Mouse (Mus musculus) limb, embryonic 13.5 days (tissue): ENCODE measurements around the gene Aire. TPM values are rescaled to one million over a fixed set of nuclear protein-coding genes. Genes with fewer than 3 reads are reported as not detected.
"Not testable (repeated sequence)": the region's sequence is repeated elsewhere in the genome, so short reads cannot be mapped to it uniquely, and the experiment has no call there.

Source experiments
- ATAC-seq: fragments of 200-750 bp; cut with Nextera tagmentation; 2 replicates; pipeline ENCODE4 v1.8.0; 2017; ENCODE audit warnings: low read depth, moderate number of reproducible peaks, moderate TSS enrichment; ENCODE audit not compliant: low FRiP score
- H3K27ac ChIP-seq: fragments of 300-500 bp; sonication (generic); 2 replicates; pipeline ENCODE4 v1.5.1; 2015; ENCODE audit warnings: inconsistent platforms, mild to moderate bottlenecking, moderate library complexity
- H3K27me3 ChIP-seq: fragments of 300-500 bp; sonication (generic); 2 replicates; pipeline ENCODE4 v1.6.1; 2015; ENCODE audit warnings: mild to moderate bottlenecking, inconsistent platforms
- H3K36me3 ChIP-seq: fragments of 300-500 bp; sonication (generic); 2 replicates; pipeline ENCODE4 v1.6.1; 2015; ENCODE audit warnings: inconsistent platforms, mild to moderate bottlenecking, moderate library complexity
- H3K4me1 ChIP-seq: fragments of 300-500 bp; sonication (generic); 2 replicates; pipeline ENCODE4 v1.6.1; 2015; ENCODE audit warnings: inconsistent platforms
- H3K4me2 ChIP-seq: fragments of 300-500 bp; sonication (generic); replicated peaks from 2 replicates; pipeline ENCODE4 v1.6.1; 2015; ENCODE audit warnings: inconsistent platforms, mild to moderate bottlenecking, moderate library complexity
- H3K4me3 ChIP-seq: fragments of 300-500 bp; sonication (generic); 2 replicates; pipeline ENCODE4 v1.5.1; 2015; ENCODE audit warnings: moderate library complexity, mild to moderate bottlenecking, inconsistent platforms
- H3K9ac ChIP-seq: fragments of 300-500 bp; sonication (generic); 2 replicates; pipeline ENCODE4 v1.6.1; 2015; ENCODE audit warnings: mild to moderate bottlenecking, inconsistent platforms
- H3K9me3 ChIP-seq: fragments of 300-500 bp; sonication (generic); 2 replicates; pipeline ENCODE4 v1.6.1; 2016; ENCODE audit warnings: inconsistent platforms
- WGBS: fragments of 180-500 bp; shearing (Covaris S2); methylation state at CpG from one replicate; pipeline ENCODE4 v1.1.7; 2015; 5-methylcytosine and 5-hydroxymethylcytosine counted together
- polyA plus RNA-seq: library from polyadenylated mRNA; unstranded; fragments of >200 nt; fragmentation: Nextera tagmentation; extraction: Ambion mirVana; gene quantifications from 2 replicates; pipeline ENCODE4 v1.2.1, GENCODE M21; 2015

The Aire gene
- polyA plus RNA-seq, 1 experiment from 2014 or later, result 0.99 TPM

DNA sequence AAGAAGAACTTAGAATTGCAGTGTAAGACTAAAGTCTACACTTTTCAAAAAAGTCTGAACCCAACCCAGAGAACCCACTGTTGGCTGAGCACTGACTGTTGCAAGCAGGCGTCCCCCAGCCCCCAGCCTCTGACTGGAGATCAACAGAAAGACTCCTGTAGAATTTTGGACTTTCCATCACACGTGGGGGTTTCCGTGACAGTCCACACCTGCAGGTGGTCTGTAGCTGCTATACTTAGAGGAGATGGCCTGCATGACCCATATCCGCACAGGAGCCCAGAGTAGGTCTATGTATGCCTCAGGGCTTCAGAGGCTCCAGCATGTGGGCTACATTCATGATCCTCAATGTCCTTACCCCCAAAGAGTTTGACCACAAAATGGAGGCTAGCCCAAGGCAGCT lies 3.0 kb upstream of the Aire start:
- 80% methylated on average over 4 of the region's 4 CpGs for WGBS
- Histone ChIP-seq H3K4me1 (peaks cover 16% of the 10 kb centered on the region), H3K27me3 (peaks cover 11% of the 10 kb centered on the region; the same call in 1 of the 2 replicates), H3K9ac (no peak overlapping the region), H3K4me3 (no peak overlapping the region), H3K9me3 (no peaks in the 10 kb centered on the region), H3K4me2 (no peak overlapping the region), H3K36me3 (no peaks in the 10 kb centered on the region), H3K27ac (no peak overlapping the region)
- ATAC-seq, result no peak

DNA sequence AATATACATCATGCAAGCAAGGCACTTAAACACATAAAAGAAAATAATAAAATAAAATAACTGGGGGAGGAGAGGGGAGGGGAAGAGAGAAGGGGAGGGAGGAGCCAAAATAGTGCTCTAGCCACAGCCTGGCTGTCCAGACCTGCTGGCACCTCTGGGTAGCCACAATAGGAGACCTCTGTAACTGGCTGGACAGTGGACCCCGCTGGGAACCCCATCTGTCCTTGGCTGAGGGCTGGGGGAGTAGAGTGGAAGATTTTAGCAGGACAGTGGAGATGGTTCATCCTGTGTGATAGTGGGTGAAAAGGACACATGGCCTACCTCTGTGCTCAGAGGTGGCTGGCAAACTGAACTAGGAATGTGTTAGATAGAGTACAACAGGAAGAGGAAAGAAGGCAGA lies 1.1 kb upstream of the Aire start:
- peaks cover 11% of the 10 kb centered on the region; the same call in 1 of the 2 replicates for H3K27me3 ChIP-seq
- H3K36me3 ChIP-seq, result no peaks in the 10 kb centered on the region
- no peaks in the 10 kb centered on the region for H3K9me3 ChIP-seq
- no peak for ATAC-seq
- no peak overlapping the region for H3K4me2 ChIP-seq
- H3K4me1 ChIP-seq, result peaks cover 16% of the 10 kb centered on the region
- H3K4me3 ChIP-seq, result no peak overlapping the region
- no peak overlapping the region for H3K9ac ChIP-seq
- H3K27ac ChIP-seq, result no peak overlapping the region
- WGBS, result 68% methylated on average over 1 of the region's 1 CpGs

DNA sequence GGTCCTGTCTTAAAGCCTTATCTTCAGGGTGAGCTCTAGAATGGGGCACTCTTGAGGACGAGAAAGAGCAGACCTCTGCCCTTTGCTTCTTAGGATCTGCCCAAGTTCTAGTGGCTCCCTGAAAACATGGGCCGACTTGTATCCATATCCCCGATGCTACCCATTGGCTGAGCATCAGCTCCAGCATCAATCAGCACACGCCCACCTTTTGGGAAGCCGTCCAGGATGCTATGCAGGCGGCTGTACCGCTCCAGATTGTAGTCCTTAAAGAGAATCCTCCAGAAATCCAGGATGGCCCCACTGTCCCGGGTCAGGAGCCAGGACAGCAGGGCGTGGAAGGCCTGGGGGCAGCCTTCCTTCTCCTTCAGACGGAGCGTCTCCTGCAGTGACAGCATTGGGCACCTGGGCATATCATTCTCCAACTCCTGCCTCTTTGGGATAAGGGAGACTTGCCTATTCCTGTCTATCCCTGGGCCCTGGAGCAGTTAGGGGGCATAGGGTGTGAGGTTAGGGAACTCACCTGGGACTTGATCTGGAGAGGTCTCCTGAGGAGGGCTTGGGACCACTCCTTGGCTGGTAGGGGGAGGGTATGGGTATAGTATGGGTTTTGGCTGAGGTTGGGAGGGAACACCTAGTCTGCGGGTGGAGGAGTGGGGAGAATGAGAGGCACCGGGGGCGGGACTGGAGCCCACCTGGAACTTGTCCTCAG lies 559 bp downstream of the Aire start:
- ATAC-seq, result no peak
- H3K36me3 ChIP-seq, result no peaks in the 10 kb centered on the region
- no peaks in the 10 kb centered on the region for H3K9me3 ChIP-seq
- peak overlapping the region; percentile 57 for H3K4me2 ChIP-seq
- WGBS, result 51% methylated on average over 14 of the region's 14 CpGs
- H3K4me1 ChIP-seq, result peaks cover 16% of the 10 kb centered on the region
- H3K27ac ChIP-seq, result no peak overlapping the region
- H3K9ac ChIP-seq, result no peak overlapping the region
- H3K4me3 ChIP-seq, result peak overlapping the region; percentile 24
- H3K27me3 ChIP-seq, result peaks cover 11% of the 10 kb centered on the region; the same call in 1 of the 2 replicates

DNA sequence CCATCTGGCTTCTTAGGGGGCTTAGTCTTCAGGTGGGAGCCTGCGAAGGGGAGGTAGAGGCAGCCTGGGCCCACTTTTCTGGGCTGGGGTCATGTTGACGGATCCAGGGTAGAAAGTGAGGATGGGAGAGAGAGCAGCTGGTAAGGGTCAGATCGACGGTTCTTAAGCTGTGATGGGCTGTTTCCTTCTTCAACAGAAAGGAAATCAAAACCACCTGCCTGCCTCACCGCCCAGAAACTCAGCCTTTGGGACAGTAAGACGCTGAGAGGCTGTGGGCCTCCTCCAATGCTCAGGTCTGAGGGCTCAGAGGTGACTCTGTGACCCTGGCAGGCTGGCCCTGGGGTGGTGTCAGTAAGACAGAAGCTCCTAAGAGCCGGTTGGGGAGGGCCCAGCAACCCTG lies 1.3 kb downstream of the Aire start:
- no peak overlapping the region for H3K4me3 ChIP-seq
- no peak for ATAC-seq
- H3K27me3 ChIP-seq, result peaks cover 11% of the 10 kb centered on the region; the same call in 1 of the 2 replicates
- H3K9me3 ChIP-seq, result no peaks in the 10 kb centered on the region
- peaks cover 16% of the 10 kb centered on the region for H3K4me1 ChIP-seq
- H3K4me2 ChIP-seq, result no peak overlapping the region
- no peak overlapping the region for H3K9ac ChIP-seq
- no peaks in the 10 kb centered on the region for H3K36me3 ChIP-seq
- no peak overlapping the region for H3K27ac ChIP-seq
- 40% methylated on average over 7 of the region's 7 CpGs for WGBS

DNA sequence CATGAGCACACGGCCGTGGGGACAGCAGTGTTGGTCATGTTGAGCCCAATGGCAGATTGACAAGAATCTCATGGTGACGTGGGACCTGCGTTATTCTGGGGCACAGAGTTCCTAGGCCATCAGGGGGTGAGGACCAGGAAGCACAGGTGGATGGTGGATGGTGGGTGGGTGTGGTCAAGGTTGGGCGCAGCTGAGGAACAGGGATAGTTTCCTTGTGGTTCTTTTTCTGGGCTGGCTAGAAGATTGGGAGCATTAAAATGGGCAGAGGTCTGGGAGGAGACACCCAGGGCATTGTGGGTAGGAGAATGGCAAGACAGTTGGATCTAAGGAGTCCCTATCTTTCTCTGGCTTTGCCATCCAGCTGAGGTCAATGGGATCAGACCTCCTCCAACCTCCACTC lies 1.8 kb downstream of the Aire start, which contains the start of gene Dnmt3l:
Gene Dnmt3l (plus strand): TSS at position 301 of the 400 bp plus-strand sequence.
- Histone ChIP-seq H3K9me3 (no peaks in the 10 kb centered on the region), H3K4me3 (no peak within 1 kb of the TSS), H3K4me2 (no peak within 1 kb of the TSS), H3K4me1 (peaks cover 16% of the 10 kb centered on the region), H3K9ac (no peak within 1 kb of the TSS), H3K27me3 (peaks cover 11% of the 10 kb centered on the region; the same call in 1 of the 2 replicates), H3K27ac (no peak within 1 kb of the TSS), H3K36me3 (no peaks in the 10 kb centered on the region)
- no peak for ATAC-seq
- WGBS, result 95% methylated on average over 5 of the region's 5 CpGs

DNA sequence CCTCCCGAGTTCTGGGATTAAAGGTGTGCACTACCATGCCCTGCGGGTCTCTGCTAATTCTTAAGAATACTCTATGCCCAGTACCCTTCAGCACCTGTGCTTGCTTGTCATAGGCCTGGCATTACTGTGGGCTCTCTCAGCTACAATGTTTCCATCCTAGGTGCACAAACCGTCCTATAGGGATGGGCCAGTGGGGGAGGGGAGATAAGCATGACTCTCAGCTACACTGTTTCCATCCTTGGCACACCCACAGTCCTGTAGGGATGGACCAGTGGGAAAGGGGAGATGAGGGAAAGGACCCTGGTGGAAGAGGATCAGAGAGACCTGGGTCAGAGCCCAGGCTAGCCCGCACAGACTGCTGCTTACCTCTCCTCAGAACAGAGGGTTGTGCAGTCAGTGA lies 6.3 kb downstream of the Aire start:
- H3K9ac ChIP-seq, result no peak overlapping the region
- H3K27me3 ChIP-seq, result 0 out of 2 replicates have a peak, but pooled peaks cover under 1% of the 10 kb centered on the region
- H3K4me3 ChIP-seq, result no peak overlapping the region
- H3K36me3 ChIP-seq, result no peaks in the 10 kb centered on the region
- 80% methylated on average over 4 of the region's 4 CpGs for WGBS
- H3K4me1 ChIP-seq, result peaks cover under 1% of the 10 kb centered on the region; the same call in 1 of the 2 replicates
- ATAC-seq, result no peak
- no peaks in the 10 kb centered on the region for H3K9me3 ChIP-seq
- H3K27ac ChIP-seq, result no peak overlapping the region
- no peak overlapping the region for H3K4me2 ChIP-seq

DNA sequence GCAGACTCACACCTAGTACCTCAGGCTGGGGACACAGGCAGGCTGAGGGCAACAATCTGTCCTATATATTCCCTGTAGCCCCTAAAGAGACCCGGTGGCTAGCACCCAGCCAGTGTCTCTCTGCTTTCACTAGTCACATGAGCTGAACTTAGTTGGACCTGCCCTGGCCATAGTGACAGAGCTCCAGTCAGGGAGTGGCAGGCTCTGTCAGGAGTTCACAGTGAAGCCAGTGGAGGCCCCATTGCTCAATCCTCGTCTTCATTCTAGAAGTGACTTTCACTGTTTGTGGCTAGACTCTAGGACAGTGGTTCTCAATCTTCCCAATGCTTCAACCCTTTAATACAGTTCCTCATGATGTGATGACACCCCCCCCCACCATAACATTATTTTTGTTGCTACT lies 11.4 kb downstream of the Aire start:
- H3K9me3 ChIP-seq, result no peaks in the 10 kb centered on the region
- H3K4me2 ChIP-seq, result no peak overlapping the region
- no peak overlapping the region for H3K4me3 ChIP-seq
- 69% methylated on average over 2 of the region's 2 CpGs for WGBS
- H3K36me3 ChIP-seq, result no peaks in the 10 kb centered on the region
- ATAC-seq, result no peak
- H3K27me3 ChIP-seq, result no peaks in the 10 kb centered on the region
- H3K27ac ChIP-seq, result no peak overlapping the region
- H3K9ac ChIP-seq, result no peak overlapping the region
- no peaks in the 10 kb centered on the region for H3K4me1 ChIP-seq

DNA sequence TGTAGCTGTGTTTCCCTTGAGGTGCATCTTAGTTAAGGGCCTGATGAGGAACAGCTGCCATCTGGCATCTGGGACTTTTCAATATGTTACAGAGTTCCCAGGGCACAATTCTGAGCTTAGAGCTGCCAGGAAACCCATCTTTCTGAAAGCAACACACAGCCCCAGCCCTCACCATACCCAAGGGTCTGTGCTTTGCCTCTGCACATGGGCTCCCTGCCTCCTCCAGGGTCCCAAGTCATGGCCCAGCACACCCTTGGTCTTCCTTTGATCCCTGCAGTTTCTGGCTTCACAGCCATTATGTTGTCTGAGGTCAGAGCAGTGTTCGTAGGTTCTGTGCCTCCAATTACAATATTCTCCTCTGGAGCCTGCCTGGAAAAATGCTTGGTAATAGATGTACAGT lies 14.3 kb downstream of the Aire start:
- H3K9ac ChIP-seq, result no peak overlapping the region
- H3K9me3 ChIP-seq, result no peaks in the 10 kb centered on the region
- no peaks in the 10 kb centered on the region for H3K27me3 ChIP-seq
- H3K27ac ChIP-seq, result no peak overlapping the region
- no peaks in the 10 kb centered on the region for H3K36me3 ChIP-seq
- 68% methylated on average over 1 of the region's 1 CpGs for WGBS
- H3K4me3 ChIP-seq, result no peak overlapping the region
- H3K4me1 ChIP-seq, result no peaks in the 10 kb centered on the region
- no peak for ATAC-seq
- H3K4me2 ChIP-seq, result no peak overlapping the region

DNA sequence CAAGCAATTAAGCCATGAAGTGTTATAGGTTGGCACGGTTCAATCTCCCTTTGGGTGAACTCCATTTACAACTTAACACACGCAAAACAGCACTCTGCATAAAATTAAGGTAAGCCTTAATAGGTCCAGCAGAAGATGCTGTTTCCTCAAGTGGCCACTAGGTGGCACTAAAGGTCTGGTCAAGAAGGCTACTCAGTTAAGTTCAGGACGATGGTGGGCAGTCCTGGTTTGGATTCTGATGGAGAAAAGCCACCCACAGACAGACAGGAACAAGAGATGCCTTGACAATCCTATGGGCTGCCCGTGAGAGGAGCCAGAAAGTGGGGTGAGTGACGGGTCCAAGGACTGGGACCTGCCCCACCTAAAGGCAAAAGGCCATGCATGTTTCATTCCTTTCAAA lies 15.3 kb downstream of the Aire start:
- Histone ChIP-seq H3K4me1 (no peaks in the 10 kb centered on the region), H3K9me3 (no peaks in the 10 kb centered on the region), H3K9ac (no peak overlapping the region), H3K27me3 (no peaks in the 10 kb centered on the region), H3K4me2 (no peak overlapping the region), H3K4me3 (no peak overlapping the region), H3K36me3 (no peaks in the 10 kb centered on the region), H3K27ac (no peak overlapping the region)
- peak; percentile 78 for ATAC-seq
- WGBS, result 5% methylated on average over 5 of the region's 5 CpGs

DNA sequence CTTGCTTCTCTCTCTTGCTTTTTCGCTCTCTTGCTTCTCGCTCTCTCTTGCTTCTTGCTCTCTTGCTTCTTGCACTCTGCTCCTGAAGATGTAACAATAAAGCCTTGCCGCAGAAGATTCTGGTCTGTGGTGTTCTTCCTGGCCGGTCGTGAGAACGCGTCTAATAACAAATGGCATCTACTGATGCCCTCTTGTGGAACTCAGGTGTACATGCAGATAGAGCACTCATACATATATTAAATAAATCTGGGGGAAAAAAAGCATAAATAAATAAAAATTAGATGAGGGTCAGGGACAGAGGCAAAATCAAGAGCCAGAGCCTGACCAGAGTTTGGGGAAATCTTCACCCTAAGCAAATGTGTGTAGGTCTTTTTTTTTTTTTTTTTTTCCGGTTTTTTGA lies 18.0 kb downstream of the Aire start:
- 73% methylated on average over 6 of the region's 8 CpGs for WGBS
- ATAC-seq, H3K36me3 ChIP-seq: not testable (repeated sequence)

DNA sequence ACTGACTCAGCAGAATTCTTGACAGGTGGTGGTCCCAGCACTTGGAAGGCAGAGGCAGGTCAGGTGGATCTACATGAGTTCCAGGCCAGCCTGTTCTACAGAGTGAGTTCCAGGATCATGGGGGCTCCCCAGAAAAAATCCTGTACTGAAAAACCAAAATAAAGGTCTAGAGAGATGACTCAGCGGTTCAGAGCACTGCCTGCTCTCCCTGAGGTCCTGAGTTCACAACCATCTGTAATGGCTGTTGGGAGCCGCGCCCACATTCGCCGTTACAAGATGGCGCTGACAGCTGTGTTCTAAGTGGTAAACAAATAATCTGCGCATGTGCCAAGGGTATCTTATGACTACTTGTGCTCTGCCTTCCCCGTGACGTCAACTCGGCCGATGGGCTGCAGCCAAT lies 23.4 kb downstream of the Aire start:
- 95% methylated on average over 7 of the region's 11 CpGs for WGBS
- not testable (repeated sequence) for ATAC-seq

More for the DNA sequence above, 18.0 kb downstream of the Aire start:
- not testable (repeated sequence) for H3K9me3 ChIP-seq, H3K9ac ChIP-seq, H3K27ac ChIP-seq, H3K27me3 ChIP-seq, H3K4me2 ChIP-seq, H3K4me1 ChIP-seq, H3K4me3 ChIP-seq

DNA sequence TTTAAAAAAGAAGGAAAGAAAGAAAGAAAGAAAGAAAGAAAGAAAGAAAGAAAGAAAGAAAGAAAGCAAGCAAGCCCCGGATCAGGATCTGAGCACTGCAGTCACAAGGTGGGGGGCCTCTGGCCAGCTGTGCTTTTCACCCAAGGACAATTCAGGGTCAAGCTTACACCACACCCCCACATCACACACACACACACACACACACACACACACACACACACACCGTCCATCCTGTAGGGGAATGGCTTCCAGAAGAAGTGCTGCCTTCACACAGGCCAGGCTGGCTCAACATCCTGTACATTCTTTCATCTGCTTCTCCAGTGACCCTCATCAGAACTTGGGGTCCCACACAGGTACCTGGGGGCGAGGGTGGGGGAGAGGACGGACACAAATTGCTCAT lies 24.1 kb downstream of the Aire start:
- H3K4me2 ChIP-seq, result no peak overlapping the region
- WGBS, result 83% methylated on average over 4 of the region's 4 CpGs
- H3K4me3 ChIP-seq, result no peak overlapping the region
- no peak overlapping the region for H3K9ac ChIP-seq
- no peaks in the 10 kb centered on the region for H3K4me1 ChIP-seq
- no peaks in the 10 kb centered on the region for H3K36me3 ChIP-seq
- ATAC-seq, result no peak
- no peak overlapping the region for H3K27ac ChIP-seq
- no peaks in the 10 kb centered on the region for H3K27me3 ChIP-seq
- H3K9me3 ChIP-seq, result peaks cover 5% of the 10 kb centered on the region; the same call in 1 of the 2 replicates

More for the DNA sequence above, 23.4 kb downstream of the Aire start:
- not testable (repeated sequence) for H3K9me3 ChIP-seq, H3K27ac ChIP-seq, H3K4me3 ChIP-seq, H3K4me2 ChIP-seq, H3K27me3 ChIP-seq, H3K36me3 ChIP-seq, H3K9ac ChIP-seq, H3K4me1 ChIP-seq

DNA sequence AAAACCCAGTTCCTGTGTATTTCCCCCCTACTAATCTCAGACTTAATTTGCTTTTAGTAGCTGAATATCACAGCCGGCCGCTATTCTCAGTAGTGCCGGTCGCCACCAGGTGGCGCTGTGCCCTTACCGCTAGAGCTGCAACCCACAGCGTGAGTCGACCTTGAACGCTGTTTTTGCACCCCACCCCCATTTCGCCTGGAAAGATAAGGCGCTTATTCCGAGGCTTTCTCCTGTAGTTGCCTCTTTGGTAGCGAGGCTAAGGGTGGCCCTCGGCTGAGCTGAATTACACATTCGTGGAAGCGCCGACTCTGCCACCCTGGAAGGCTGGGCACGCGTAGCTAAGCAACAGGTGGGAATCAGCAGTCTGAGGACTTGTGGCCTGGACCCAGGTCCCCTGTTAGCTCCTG lies 24.6 kb downstream of the Aire start:
- H3K27ac ChIP-seq, result no peak overlapping the region

More for the DNA sequence above, 24.6 kb downstream of the Aire start:
- Histone ChIP-seq H3K9ac (no peak overlapping the region), H3K4me1 (no peaks in the 10 kb centered on the region), H3K27me3 (no peaks in the 10 kb centered on the region), H3K9me3 (peaks cover 6% of the 10 kb centered on the region; the same call in 1 of the 2 replicates), H3K36me3 (no peaks in the 10 kb centered on the region), H3K4me2 (peak overlapping the region; percentile 63), H3K4me3 (peak overlapping the region; percentile 25; the same call in 1 of the 2 replicates)
- peak; percentile 69 for ATAC-seq
- WGBS, result 10% methylated on average over 19 of the region's 19 CpGs
